Mouse (Mus musculus) cerebellum, postnatal 4 days (tissue): Measurements from ENCODE around the gene Mex3a.
A peak's percentile ranks its signal among the peaks of the same experiment; 100 is the strongest.
"Not testable (repeated sequence)": the region's sequence is repeated elsewhere in the genome, so short reads cannot be mapped to it uniquely, and the experiment has no call there.

Experiments used
- DNase-seq, 2 experiments: peaks; one replicate each; pipeline ENCODE4 v3.0.0; 2022; ENCODE audit warnings: low spot score in 2 of 2, mixed read lengths in 1 of 2

Mex3a gene

DNA sequence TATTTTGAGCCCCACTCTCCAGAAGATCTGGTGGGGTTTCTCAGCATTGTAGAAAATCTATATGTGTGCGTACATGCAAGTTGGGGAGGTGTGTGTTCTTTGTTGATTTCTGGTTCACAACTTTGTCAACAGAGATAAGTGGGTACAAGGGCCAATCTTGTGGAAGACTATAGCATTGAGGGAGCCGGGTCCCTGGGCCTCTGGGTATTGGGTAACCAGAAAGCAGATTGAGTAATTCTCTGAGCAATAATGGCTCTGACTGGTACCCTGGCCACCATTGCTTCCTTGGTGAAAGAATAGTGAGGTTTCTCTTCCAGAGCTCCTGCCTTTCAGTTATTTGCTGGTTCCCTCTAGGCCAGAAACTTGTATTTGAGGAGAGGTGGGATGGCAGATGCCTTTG is 36.9 kb downstream of the Mex3a start:
- DNase-seq, result no peak

DNA sequence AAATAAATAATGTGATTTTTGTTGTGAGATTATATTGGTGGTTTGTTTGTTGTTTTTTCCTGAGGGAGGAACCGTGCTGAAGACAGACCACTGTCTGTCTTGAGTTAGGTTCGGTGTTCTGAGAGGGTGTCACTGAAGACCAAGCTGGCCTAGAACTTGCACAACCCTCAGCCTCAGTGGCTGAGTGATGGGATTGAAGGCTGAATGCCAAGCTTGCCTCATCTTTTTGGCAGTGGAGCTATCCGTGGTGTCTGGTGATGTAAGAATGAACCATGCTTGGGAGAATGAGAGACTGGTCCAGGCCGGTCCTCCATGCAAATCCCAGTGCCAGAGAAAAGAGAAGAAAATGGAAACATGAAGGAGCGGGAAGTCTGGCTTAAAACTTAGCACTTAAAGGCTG is 37.5 kb downstream of the Mex3a start:
- no peak for DNase-seq

DNA sequence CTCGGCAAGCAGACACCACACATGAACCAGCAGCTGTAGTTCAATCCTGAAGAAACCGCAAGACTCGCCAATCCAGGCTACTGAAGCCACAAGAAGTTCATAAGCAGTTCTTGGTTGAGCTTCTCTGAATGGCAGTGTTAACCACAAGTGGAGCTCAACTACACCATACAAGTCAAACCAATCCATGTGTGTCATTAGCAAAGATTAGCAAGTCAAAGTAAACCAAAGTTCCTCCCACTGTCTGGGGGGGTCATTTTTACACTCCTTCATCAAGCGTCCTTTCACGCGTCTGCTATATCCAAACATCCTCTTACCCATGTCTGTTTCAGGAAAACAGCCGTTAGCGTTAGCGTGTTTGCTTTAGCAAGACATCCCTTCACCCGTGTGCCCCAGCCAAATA is 38.1 kb downstream of the Mex3a start:
- no peak for DNase-seq

DNA sequence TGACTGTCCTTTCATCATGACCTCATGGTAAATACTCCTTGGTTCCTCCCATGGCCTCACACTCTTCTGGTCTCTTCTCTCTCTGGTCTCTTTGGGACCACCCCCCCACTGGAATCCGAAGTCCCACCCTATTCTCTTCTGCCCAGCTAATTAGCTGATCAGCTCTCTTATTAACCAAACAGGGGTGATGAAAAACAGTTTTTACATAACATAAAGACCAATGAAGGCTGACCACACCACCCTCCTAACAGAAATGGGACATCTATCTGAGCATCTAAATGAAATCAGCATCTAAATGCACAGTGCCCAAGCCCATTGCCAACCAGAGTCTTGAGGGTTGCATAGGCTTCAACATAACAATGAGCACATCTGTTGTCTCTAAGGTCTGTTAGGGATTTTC is 39.7 kb downstream of the Mex3a start:
- no peak for DNase-seq

DNA sequence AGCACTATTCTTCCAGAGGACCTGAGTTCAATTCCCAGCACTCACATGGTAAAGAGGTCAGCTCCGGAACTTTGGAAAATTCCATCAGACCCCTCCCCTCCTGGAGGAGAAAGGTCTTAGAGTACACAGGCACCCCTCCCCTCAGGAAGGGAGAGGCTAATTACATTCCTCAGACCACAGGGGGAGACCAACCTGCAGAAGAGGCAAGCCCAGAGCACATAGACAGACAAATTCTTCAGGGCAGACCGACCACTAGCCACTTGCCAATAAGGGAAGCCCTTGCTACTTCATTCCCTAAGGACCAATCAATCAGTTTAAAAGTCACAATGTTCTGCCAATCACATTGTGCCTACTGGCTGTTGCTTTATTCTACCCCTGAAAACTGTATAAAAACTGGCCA is 40.6 kb downstream of the Mex3a start:
- no peak for DNase-seq

DNA sequence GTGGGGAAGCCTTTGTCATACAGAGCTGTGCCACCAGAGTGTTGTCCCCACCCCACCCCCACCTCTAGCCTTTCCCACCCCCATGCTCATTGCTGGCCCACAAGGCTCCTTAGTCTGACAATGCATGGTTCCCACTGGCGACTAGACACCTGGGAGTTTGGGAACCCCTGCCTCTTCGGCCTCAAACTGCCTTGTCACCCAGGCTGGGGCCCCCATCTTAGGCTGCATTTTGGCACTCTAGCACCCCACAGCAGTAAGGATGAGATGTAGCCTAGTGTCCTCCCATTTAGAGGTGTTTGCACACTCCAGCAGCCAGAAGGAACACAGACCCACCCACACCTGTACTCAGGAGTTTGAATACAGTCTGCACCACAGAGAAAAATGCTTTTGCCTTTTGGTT is 41.6 kb downstream of the Mex3a start:
- DNase-seq, result no peak

DNA sequence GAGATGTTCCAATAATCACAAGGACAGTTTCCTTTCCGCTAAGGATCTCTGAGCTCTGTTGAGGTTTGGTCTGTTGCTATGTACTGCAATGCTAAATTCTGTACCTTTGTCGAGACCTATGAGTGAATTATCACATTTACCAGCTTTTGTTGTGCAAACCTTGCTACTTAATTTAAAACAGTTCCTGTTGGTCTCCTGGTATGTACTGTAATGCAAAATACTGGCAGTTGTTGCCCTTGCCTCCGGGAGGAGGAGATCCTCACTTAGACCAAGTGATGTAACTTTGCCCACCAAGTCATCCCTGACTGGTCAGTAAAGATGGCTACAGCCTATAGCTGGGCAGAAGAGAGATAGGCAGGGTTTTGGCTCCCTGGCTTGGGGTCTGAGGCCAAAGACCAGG is 43.3 kb downstream of the Mex3a start, which contains the start of gene Ssr2:
Gene Ssr2 (plus strand): TSS at position 337 of the 400 bp plus-strand sequence.
- DNase-seq, result no peak

DNA sequence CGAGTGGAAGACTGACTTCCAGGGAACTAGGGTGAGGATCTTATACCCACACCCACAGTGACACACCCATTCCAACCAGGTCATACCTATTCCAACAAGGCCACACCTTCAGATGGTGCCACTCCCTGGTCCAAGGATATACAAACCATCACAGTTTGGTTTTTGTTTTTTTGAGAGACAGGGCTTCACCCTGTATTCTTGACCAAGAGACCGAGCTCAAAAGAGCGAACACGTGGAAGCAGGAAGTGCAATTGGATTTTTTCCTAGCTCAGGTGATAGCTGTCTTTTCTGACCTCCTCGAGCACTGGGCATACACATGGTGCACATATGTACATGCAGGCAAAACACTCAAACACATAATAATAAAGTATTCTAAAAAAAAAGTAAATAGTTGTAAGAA is 45.7 kb downstream of the Mex3a start:
- not testable (repeated sequence) for DNase-seq

DNA sequence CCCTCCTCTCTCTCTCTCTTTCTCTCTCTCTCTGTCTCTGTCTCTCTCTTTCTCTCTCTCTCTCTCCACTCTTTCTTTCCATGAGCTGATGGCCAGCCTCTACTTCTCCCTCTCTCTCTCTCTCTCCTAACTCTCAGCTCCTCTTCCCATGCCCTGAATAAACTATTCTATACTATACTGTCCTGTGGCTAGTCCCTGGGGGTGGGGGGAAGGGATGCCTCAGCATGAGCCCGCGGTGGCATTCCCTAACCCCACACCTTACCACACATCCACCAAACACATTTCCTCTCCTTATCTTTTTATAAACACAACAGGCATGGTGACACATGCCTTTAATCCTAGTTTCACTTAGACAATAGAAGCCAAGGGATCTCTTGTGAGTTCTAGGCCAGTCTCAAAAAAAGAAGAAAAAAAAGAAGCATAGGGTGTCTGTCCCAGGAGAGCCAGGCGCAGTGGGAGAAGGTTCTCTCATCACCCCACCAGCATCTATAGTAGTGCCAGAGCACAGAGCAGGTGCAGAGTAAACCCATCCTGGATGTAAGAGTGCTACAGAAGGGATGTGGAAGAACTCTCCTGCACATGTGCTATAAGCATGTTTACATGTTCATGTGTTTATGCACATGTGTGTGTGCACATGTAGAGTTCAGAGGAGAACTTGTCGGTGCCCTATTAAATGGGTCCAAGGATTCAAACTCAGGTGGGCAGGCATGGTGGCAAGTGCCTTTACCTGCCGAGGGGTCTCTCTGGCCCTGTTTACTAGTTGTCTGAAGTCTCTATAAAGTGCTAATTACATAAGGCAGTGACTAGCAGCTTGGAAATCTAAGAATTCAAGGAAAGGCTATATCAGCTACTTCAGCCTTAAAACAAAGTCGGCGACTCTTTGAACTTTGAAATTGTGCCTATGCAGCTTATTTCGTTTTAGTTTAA is 46.6 kb downstream of the Mex3a start:
- DNase-seq, result no peak

DNA sequence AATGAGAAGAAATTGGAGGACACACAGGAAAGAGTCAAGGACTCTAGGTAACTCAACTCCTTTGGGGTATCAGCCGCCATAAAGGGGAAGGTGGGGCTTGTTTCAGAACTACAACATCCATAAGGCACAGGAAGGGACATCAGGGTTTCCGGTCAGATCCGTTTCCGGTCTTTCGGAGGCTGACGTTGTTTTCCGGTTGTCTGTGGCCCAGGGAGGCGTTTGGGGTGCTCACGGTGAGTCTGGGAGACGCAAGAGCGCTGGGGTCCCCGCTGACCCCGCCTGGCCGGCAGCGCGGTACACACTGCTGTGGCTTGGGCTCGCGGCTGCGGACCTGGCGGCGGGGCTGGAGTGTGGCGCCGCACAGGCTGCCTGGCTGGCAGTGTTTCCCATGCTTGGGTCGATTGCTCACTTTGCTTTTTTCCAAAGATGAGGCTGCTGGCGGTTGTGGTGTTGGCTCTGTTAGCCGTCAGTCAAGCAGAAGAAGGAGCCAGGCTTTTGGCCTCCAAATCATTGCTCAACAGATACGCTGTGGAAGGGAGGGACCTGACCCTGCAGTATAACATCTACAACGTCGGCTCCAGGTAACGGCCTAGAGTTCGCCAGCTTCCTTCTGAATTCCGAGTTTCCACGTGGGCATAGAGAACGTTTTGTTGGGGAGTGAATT is 47.4 kb downstream of the Mex3a start:
- peak; percentile 39 to 74 for DNase-seq

DNA sequence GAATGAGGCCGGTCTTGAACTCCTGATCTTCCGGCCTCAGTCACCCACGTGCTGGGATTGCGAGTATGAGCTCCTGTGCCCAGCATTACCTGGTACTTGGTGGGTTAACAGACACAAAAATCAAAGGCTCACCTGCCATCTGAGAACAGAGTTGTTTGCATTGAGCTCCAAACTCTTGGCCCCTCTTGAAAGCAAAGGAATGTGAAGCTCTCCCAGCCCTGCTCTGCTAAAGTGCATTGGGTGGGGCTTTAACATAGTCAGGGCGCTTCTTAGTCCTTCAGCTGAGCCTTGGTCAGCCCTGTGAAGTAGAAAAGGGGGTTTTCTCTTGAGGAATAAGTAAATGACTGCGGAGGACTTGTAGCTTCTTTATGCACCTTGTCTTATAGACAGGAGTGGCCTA is 53.6 kb downstream of the Mex3a start:
- DNase-seq, result no peak

DNA sequence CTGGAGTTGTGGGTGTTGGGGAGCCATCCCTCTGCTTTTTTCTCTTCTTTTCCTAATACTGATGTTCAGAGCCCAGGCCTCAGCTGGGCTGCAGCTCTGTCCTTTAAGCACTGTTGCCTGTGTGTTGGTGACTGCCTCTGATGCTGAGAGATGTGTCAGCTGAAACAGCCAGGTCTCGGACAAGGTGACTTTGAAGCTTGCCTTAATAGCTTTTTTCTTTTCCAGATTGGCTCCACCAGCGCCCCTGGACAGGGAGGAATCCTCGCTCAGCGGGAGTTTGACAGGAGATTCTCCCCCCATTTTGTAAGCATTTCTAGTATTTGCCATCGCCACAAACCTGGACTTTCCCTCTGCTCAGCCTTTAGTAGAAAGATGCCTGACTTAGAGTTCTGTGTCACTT is 54.4 kb downstream of the Mex3a start:
- DNase-seq, result no peak

DNA sequence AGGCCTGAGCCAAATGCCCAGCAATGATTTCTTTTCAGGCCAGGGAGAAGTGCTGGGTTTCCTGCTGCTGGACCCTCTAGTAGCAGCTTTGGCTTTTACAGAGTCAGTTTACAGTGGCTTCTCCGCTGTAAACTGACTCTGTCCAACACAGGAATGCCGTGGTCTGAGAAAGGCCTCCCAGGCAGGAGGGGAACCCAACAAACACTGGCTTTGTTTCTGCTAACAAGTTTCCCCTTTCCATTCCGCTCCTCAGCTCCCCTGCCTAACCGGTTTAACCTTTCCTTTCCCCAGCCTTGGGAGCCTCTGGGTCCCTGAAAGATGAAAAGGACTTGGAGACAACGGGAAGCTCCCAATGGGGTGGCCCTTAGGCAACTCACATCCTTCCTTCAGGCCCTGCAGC is 58.1 kb downstream of the Mex3a start:
- DNase-seq, result no peak
